Mouse (Mus musculus): Measurements from ENCODE around the gene Ndufa13.

Ndufa13 gene

GRCm38 (mm10) chr8:69906260-69906659, 3.9 kb upstream of the Ndufa13 start:
- DNase-seq = no peak

GRCm38 (mm10) chr8:69904096-69904495, 1.7 kb upstream of the Ndufa13 start:
- DNase-seq = no peak

DNA sequence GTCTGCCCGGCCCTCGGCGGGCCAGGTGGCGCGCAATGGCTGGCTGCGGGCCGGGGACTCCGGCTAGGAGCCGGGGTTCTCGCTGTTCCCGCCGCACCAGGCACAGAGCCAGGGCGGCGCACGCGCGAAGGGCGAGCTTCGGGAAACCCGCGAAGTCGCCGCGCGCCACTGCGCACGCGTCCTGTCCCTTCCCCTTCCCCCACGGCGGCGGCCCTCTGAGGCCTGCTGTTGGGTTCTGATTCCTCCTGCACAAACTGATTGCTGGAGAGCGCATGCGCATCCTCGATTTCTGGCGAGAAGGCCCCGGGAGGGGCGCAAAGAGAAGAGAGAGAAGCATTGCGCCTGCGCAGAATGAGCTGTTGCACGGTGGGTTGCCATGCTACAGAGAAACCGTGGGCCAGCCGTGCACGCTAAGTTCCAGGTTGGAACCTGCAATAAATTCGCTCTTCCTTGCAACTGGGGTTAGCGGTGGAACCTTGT, 745 bp upstream of the Ndufa13 start:
- peak; percentile 99 for DNase-seq

GRCm38 (mm10) chr8:69901484-69902162, 735 bp downstream of the Ndufa13 start:
- peak; percentile 98 for DNase-seq

GRCm38 (mm10) chr8:69900895-69901451, 1.4 kb downstream of the Ndufa13 start:
- no peak for DNase-seq

- DNase-seq = no peak
Measured at GRCm38 (mm10) chr8:69899876-69900275, 2.5 kb downstream of the Ndufa13 start.

DNA sequence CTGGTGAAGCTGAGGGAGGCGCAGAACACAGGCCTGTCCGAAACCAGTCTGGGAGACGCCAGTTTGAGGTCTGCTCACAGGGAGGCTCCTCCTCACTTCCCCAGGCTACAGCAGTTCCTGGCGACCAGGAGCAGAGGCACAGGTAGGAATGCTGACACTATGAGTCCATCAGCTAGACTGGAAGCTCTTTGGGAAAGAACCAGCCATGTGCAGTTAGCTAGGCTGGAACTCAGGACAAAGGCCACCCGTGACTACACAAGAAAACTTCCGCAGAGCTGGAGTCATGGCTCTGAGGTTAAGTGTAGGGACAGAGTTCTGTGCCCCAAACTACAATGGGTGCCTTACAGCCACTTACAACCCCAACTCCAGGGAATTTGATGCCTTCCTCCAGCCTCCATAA, 4.5 kb downstream of the Ndufa13 start:
- DNase-seq = no peak

DNA sequence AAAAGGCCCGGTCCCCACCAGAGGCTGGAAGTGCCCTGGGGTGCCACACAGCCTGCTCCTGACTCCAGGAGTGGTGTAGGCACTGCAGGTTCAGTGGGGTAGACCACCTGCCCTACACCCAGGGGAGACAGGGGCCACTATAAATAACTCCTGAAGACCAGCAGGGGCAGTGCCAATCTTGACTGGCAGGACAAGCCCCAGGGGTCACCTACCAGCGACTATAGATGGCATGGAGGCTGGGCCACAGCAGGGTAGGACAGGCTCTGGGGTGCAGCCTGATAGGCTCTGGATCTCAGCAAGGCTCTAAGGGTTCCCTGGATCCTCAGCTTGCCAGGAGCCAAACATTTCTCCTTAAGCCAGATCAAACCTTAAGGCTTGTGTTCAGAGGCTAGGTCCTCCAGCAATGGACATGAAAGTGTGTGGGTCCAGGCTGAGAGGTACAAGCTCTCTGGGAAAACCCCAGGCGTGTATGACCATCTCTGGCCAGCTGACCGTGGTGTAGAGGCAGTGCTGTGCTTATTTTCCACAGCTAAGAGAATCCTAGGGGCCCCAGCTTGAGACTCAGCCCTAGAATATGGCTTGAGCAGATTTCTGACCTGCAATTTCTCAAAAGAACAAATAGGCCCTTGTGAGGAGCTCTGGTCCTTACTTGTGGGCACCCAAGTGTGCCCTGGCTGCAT, 6.4 kb downstream of the Ndufa13 start:
- DNase-seq = no peak

- DNase-seq = no peak
Measured at GRCm38 (mm10) chr8:69894836-69895332, 7.5 kb downstream of the Ndufa13 start.

- DNase-seq = peak; percentile 77
Measured at GRCm38 (mm10) chr8:69893863-69894262, 8.5 kb downstream of the Ndufa13 start.

DNA sequence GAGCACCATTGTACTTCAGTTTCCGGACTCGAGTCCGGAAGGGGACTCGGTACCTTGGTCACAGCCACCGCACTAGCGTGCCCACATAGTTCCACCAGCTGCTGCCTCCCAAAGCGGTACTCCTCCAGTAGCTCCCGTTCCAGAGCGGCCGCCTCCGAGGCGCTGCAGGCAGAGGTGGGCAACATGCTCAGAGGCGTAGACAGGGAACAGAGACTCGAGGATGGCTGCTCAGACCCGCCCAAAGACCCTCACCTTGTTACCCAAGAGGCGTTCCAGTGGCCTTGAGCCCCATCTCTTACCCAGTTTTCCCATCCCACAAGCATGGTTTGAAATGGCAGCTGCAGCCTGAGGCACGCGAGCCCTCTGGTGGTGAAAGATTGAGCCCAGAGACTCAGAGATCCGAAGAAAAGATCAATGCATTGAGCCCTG, 11.5 kb downstream of the Ndufa13 start:
- DNase-seq = peak; percentile 56

DNA sequence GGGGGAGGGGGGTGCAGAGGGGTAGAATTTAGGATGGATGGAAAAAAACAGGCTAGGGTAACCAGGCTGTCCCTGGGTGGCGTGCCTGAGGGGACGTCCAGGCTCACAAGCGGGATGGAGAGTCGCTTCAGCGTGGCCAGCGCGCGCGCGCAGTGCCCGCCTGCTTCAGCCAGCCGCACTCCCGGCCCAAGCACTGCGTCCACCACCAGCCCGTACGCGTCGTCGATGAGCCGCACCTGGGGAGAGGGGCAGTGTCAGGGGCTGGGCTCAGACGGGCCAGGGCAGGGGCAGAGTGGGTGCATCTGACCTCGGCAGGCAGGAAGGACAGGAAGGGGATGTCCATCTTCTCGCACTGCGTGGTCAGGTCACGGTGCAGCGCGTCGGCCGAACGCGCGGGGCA, 13.5 kb downstream of the Ndufa13 start:
- no peak for DNase-seq

GRCm38 (mm10) chr8:69888244-69888866, 14.0 kb downstream of the Ndufa13 start:
- peak; percentile 43 for DNase-seq

GRCm38 (mm10) chr8:69887289-69888243, 14.8 kb downstream of the Ndufa13 start, which contains the start of gene Cilp2:
Cilp2 (minus strand) TSS chr8:69887687.
- DNase-seq = peak; percentile 56

DNA sequence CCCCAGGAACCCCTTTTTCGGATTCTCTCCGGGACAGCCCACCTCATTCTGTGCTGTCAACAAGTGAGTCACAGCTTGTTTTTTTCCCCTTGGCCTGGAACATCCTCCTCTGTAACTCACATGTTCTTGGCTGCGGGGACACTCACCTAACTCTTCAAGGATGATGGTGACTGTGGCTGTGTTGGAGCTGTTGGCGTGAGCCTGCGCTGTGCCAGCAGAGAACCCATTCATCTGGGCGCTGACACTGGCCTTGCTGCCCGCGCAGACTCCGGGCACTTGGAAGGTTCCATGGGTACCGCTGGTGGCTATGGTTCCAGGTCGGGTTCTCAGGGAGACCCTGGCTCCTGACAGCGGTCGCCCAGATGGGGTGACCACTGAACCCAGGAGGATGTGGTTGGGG, 18.2 kb downstream of the Ndufa13 start:
- no peak for DNase-seq

DNA sequence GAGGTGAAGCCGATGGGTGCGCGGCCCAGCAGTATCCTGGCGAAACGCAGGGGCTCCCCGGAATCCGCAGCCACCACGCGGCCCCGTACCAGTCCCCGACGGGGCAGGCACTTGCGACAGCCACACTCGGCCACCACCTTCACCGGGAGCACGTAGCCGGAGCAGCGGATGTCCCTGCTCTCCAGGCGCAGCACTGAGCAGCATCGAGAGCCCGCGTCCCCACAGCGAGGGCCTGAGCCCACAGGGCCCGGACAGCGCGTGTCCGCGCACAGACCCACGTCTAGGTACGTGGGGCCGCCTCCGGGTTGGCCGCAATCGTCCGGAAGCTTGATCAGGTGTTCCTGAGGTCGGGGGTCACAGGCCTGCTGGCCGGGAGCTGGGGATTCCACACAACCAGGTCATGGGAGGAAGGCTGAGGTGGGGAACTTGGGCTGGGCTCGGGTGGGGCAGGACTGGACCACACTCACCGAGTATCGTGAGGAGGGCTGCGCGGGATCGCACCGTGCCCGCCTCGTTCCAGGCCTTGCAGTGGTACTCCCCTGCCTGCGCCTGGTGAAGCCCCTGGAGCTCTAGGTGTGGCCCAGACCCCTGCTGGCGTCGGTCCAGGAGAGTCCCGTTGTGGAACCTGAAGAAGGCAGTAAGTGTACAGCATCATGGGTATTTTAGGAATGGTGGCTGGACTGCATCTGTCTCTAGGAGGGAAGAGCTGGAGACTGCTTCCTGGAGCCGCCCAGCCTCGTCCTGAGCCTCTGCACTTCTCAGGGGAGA, 19.3 kb downstream of the Ndufa13 start:
- DNase-seq = no peak

DNA sequence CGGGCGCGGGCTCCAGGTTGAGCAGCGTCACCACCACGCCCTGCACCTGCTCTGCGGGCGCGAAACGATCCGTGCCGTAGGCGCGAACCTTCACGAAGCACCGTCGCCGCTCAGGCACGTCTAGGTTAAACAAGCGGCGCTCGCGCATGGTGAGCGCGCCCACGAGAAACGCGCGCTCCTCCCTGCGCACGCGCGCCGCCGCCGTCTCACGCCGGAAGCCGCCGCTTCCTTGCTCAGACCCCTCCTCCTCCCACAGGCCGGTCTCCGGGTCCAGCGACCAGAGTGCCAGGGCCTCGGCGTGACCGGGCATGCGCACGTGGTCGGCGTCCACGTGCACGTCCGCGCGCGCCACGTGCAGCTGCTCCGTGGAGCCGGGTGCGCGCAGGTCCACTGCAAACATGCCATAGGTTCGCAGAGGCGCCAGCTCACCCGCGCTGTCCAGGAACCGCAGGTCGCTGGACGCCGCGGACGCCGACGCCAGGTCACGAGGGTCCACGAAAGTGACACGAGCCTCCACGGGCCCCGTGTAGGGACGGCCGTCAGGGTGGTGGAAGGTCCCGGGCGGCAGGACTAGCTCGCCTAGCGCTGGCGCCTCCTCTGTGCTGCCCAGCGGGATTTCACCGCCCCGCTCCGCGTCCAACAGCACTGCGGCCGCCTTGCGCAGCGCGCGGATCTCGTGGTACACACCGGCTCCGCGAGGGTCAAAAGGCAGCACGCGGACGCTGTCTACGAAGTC, 20.2 kb downstream of the Ndufa13 start:
- DNase-seq = peak; percentile 59

DNA sequence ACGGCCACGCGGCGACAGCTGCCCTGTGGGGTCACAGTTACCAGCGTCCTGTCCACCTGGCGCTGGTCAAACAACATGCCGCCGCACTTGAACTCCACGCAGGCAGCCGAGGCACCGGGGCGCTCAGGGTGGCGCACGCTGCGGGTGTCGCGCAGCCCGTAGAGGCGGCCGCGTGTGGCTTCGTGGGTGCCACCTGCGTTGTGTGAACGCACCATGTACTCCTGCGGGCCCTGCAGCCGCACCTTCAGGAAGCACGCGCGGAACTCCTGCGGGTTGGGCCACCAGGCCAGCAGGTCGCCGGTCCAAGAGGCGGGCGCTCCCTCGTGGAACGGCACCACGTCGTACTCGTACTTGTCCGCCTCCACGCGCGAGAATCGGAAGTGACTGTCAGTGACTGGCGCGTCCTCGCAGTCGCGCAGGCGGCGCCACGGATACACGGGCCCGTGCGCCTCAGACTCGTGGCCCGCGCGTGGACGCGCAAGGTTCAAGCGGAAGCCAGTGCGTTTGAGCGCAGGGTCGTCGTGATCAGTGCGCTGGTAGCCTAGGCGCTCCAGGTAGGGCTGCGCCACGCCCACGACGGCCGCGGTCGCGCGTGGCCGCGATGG, 21.0 kb downstream of the Ndufa13 start:
- DNase-seq = no peak

GRCm38 (mm10) chr8:69880841-69881240, 21.5 kb downstream of the Ndufa13 start:
- no peak for DNase-seq

- no peak for DNase-seq
Measured at GRCm38 (mm10) chr8:69879678-69880077, 22.7 kb downstream of the Ndufa13 start.
